Mouse (Mus musculus): ENCODE measurements around the gene Tor1aip1.

DNA sequence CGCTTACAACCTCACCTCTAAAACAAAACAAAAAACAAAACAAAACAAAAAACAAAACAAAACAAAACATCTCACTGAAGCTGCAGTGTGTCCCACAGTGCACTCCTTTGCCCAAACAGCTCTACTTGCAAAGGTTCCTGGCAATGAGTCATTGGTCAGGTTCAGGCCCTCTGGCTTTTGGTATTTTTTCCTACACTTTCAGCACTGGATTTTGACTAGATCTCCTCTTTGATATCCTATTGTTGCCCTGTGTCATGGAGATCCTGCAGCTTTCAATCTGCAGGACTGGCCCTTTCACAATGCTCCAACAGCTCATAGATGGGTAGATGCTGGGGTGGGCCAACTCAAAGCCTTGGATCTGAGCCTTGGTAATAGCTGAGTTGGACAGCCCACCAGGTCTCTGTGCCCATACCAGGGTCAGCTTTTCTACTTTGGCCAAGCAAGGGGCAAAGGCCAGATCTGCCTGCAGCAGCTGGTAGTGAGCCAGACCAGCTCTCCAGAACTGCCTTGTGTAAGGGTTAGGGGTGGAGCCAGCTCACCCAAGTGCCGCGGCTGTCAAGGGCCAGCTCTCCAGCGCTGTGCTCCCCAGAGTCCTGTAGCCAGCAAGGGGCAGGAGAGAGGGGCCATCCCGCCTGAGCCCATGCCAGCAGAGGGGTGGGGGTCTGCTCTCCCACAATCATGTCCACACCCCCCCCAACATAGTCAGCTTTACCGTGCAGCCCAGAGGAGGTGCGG is 32.9 kb downstream of the Tor1aip1 start:
- TF ChIP-seq CTCF (IDR thresholded peaks at IDR 0.05; ENCODE audit: insufficient read depth, low read depth, low read length) = no peak
- no peak for TF ChIP-seq POLR2A (IDR thresholded peaks at IDR 0.05; ENCODE audit: insufficient read depth, low read depth, low read length)
